Mouse (Mus musculus) neural tube, embryonic 12.5 days (tissue): ENCODE data around the gene AL732309.1. TPM values are rescaled to one million over a fixed set of nuclear protein-coding genes. Genes with fewer than 3 reads are reported as not detected.
A peak's percentile ranks its signal among the peaks of the same experiment; 100 is the strongest.

Source experiments
- ATAC-seq: fragments of 200-750 bp; cut with Nextera tagmentation; 2 replicates; pipeline ENCODE4 v1.8.0; 2017; ENCODE audit warnings: low read depth, mild to moderate bottlenecking, moderate TSS enrichment, moderate library complexity; ENCODE audit not compliant: low FRiP score
- H3K27ac ChIP-seq: fragments of 300-500 bp; sonication (generic); 2 replicates; pipeline ENCODE4 v1.5.1; 2016
- H3K27me3 ChIP-seq: fragments of 300-500 bp; sonication (generic); replicated peaks from 2 replicates; pipeline ENCODE4 v1.6.1; 2016; ENCODE audit warnings: mild to moderate bottlenecking
- H3K36me3 ChIP-seq: fragments of 300-500 bp; sonication (generic); 2 replicates; pipeline ENCODE4 v1.6.1; 2016; ENCODE audit warnings: mild to moderate bottlenecking
- H3K4me1 ChIP-seq: fragments of 300-500 bp; sonication (generic); 2 replicates; pipeline ENCODE4 v1.6.1; 2016
- H3K4me2 ChIP-seq: fragments of 300-500 bp; sonication (generic); replicated peaks from 2 replicates; pipeline ENCODE4 v1.6.1; 2016; ENCODE audit warnings: mild to moderate bottlenecking
- H3K4me3 ChIP-seq: fragments of 300-500 bp; sonication (generic); 2 replicates; pipeline ENCODE4 v1.5.1; 2016
- H3K9ac ChIP-seq: fragments of 300-500 bp; sonication (generic); 2 replicates; pipeline ENCODE4 v1.6.1; 2016; ENCODE audit warnings: mild to moderate bottlenecking
- H3K9me3 ChIP-seq: fragments of 300-500 bp; sonication (generic); 2 replicates; pipeline ENCODE4 v1.6.1; 2016; ENCODE audit warnings: mild to moderate bottlenecking
- WGBS: fragments of 180-500 bp; shearing (Covaris S2); methylation state at CpG from one replicate; pipeline ENCODE4 v1.1.7; 2016; 5-methylcytosine and 5-hydroxymethylcytosine counted together
- polyA plus RNA-seq: library from polyadenylated mRNA; unstranded; fragments of >200 nt; fragmentation: Nextera tagmentation; extraction: Ambion mirVana; gene quantifications from 2 replicates; pipeline ENCODE4 v1.2.1, GENCODE M21; 2016

Gene AL732309.1
- 5.2 and 6.4 TPM in 2 replicates for polyA plus RNA-seq

DNA sequence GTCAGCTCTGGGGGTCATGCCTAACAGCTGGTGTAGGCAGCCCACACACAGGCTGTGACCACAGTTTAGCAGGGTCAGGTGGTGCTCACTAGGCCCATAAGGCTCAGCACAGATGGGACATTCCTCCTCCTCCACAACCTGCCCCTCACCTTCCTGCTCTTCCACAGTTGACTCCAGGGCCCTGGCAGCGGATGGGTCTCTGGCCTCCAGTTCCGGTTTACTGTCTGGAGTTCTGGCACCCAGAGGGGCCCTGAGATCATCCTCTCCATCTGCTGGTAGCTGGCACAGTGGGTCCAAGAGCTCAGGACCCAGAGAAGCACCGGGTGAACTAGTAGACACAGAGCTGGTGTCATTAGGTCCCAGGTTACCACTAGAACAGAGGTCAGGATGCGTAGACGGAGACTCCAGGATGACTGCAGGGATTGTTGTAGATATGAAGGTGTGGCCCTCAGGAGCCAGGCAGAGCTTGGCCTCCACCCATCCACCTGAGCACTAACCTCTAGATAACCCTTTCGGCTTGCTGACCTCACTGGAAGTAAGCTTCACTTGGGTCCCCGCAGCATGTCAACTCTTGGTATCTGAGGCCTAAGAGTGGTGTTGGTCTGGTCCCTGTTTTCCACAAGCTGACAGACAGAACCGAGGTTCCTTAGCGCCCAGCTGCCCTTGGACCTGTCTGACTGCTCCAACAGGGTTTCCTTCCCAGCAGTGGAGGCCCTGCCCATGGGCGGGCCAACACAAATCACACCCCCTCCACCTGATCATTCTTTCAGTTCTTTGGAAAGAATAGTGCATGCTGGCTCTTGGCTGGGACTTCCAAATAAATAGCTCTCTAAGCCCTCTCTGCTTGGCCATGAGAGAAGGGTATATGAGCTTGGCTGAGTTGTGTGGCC lies at the start of gene AL732309.1:
AL732309.1 (minus strand) TSS at position 681 of the 890 bp plus-strand sequence.
- Histone ChIP-seq H3K4me3 (no peak within 1 kb of the TSS), H3K4me1 (peaks cover 16% of the 10 kb centered on the region), H3K4me2 (no peak within 1 kb of the TSS), H3K27me3 (peaks cover 16% of the 10 kb centered on the region), H3K27ac (no peak within 1 kb of the TSS), H3K9ac (0 out of 2 replicates have a peak within 1 kb of the TSS, but pooled peaks have one; percentile 8), H3K36me3 (peaks cover 63% of the 10 kb centered on the region), H3K9me3 (no peaks in the 10 kb centered on the region)
- WGBS: 91% methylated on average over 10 of the region's 10 CpGs
- no peak for ATAC-seq

DNA sequence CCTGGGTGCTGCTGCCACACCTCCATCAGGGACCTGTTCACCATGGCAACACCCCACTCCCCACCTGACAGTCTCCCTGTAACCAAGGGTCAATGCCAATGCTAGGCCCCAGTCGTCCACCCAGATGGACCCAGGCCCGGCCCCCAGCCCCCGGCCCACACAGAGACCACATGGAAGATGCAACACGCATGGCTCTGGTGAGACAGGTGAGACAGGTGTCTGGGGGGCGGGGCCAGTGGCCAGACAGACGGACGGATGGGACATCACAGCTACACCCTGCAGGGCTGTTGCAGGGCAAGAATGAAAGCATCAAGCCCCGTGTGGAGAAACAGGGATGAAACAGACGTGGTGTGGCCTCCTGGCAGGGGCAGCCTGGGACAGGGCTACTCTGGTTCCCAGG lies 47.0 kb upstream of the AL732309.1 start:
- ATAC-seq: no peak
- H3K4me3 ChIP-seq: no peak overlapping the region
- H3K27me3 ChIP-seq: peaks cover 87% of the 10 kb centered on the region
- no peak overlapping the region for H3K9ac ChIP-seq
- H3K27ac ChIP-seq: no peak overlapping the region
- H3K4me1 ChIP-seq: peaks cover 23% of the 10 kb centered on the region
- WGBS: 77% methylated on average over 9 of the region's 9 CpGs
- no peak overlapping the region for H3K4me2 ChIP-seq
- H3K36me3 ChIP-seq: no peaks in the 10 kb centered on the region
- H3K9me3 ChIP-seq: no peaks in the 10 kb centered on the region

DNA sequence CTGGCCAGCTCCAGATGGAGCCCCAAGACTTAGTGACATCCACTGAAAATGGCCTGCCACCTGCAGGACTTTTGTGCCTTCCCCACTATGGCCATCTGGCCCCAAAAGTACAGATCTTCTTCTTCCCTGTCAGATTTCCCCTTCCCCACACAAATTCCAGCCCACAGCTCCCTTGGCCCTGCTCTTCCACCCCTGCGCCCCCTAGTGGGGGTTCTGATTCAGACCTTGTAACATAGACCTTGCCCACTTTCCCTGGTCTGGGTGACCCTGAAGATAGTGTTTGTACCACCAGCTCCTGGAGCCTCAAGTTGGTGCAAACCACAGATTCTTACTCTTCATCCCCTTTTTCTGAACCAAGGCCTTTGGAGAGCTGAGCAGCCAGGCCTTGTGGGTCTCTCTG lies 46.2 kb upstream of the AL732309.1 start:
- Histone ChIP-seq H3K27me3 (peaks cover 95% of the 10 kb centered on the region), H3K4me2 (peak overlapping the region; percentile 55; the same call in 1 of the 2 replicates), H3K4me3 (0 out of 2 replicates have a peak overlapping the region, but pooled peaks have one; percentile 29), H3K27ac (no peak overlapping the region), H3K4me1 (peaks cover 23% of the 10 kb centered on the region), H3K9me3 (no peaks in the 10 kb centered on the region), H3K36me3 (no peaks in the 10 kb centered on the region), H3K9ac (no peak overlapping the region)
- 0 out of 2 replicates have a peak, but pooled peaks have one; percentile 5 for ATAC-seq
- 3% methylated on average over 1 of the region's 1 CpGs for WGBS

DNA sequence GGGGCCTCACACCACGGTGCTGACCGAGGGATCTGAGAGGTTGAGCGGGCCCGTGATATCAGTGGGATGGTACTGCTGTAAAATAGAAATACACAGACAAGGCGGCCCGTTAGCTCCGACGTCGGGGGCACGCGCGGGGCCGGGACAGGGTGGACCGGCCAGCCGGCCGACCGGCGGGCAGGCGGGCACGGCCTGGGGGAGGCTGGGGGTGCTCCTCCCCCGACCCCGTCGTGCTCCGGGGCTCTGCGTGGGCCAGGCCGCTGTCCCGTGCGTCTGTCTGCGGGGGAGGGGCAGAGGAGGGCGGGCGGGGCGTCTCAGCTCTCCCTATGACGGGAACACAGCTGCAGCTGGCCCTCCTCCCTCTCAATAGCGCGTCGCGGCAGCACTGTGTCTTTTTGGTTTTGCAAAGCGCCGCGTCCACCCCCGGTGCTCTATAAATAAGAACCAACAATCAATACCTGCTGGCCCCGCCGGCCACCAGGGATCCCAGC lies 45.4 kb upstream of the AL732309.1 start:
- Histone ChIP-seq H3K4me3 (peak overlapping the region; percentile 29), H3K4me2 (peak overlapping the region; percentile 55), H3K36me3 (no peaks in the 10 kb centered on the region), H3K9me3 (no peaks in the 10 kb centered on the region), H3K9ac (0 out of 2 replicates have a peak overlapping the region, but pooled peaks have one; percentile 33), H3K4me1 (peaks cover 23% of the 10 kb centered on the region), H3K27ac (no peak overlapping the region), H3K27me3 (peaks cover 92% of the 10 kb centered on the region)
- WGBS: 5% methylated on average over 42 of the region's 43 CpGs
- peak; percentile 19 for ATAC-seq

DNA sequence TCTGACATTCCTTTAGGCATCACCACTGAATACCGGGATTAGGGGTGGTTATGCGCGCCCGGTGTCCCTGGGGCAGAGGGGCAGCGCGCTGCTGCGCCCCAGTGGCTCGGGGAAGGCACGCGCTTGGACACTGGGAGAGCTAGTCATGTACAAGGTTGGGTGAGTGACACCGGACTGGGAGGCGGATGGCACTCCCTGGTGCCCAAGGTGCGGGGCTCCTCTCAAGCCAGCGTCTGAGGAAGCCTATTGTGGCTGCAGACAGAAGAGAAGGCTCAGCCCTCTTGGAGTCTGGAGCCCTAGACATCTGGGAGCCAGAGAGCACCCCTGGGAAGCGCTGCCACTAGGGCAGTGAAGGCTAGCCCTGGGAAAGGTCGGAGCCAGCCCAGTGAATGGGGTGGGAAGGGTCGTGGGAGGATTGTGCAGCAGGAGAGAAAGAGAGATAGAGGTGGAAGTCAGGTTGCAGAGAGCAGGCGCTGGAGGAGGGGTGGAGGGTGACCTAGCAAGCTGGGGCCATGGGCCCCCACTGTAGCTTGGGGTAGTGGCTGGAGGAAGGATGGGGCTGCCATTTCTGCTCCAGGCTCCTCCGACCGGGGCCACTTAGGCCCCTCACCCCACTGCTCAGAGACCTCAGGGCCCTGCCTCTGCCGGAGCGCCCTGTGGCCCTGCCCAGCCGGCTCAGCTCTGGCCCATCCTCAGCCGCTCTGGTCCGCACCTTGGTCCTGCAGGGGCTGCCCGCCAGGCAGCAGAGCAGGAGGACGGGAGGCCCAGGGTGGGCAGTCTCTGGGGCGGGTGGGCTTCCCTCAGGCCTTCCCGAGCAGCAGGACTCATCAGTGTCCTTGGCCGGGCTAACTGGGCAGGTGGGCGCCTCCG lies 44.8 kb upstream of the AL732309.1 start:
- peak overlapping the region; percentile 55 for H3K4me2 ChIP-seq
- no peak overlapping the region for H3K27ac ChIP-seq
- 0 out of 2 replicates have a peak overlapping the region, but pooled peaks have one; percentile 33 for H3K9ac ChIP-seq
- ATAC-seq: no peak
- H3K4me1 ChIP-seq: peaks cover 23% of the 10 kb centered on the region
- 5% methylated on average over 32 of the region's 32 CpGs for WGBS
- H3K27me3 ChIP-seq: peaks cover 86% of the 10 kb centered on the region
- peak overlapping the region; percentile 29; the same call in 1 of the 2 replicates for H3K4me3 ChIP-seq
- no peaks in the 10 kb centered on the region for H3K9me3 ChIP-seq
- 0 out of 2 replicates have a peak, but pooled peaks cover under 1% of the 10 kb centered on the region for H3K36me3 ChIP-seq

DNA sequence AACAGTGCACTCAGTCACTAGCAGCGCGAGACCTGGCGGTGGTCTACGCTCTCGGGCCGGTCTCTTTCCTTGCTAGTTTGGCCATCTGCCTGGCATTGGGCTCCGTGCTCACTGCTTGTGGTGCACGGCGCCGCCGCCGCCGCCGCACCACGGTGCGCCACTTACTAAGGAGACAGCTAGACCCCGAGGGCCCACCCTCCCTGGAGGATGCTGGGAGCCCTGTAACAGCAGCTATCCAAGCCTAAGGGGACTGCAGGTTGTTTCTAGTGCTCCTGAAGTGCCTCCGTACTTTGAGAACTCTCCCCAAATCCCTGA lies 44.1 kb upstream of the AL732309.1 start:
- peak overlapping the region; percentile 38 for H3K4me2 ChIP-seq
- H3K27ac ChIP-seq: no peak overlapping the region
- H3K36me3 ChIP-seq: peaks cover 5% of the 10 kb centered on the region
- H3K9me3 ChIP-seq: no peaks in the 10 kb centered on the region
- H3K9ac ChIP-seq: no peak overlapping the region
- peak overlapping the region; percentile 13; the same call in 1 of the 2 replicates for H3K4me3 ChIP-seq
- peaks cover 23% of the 10 kb centered on the region for H3K4me1 ChIP-seq
- WGBS: 1% methylated on average over 18 of the region's 18 CpGs
- peaks cover 81% of the 10 kb centered on the region for H3K27me3 ChIP-seq
- no peak for ATAC-seq

DNA sequence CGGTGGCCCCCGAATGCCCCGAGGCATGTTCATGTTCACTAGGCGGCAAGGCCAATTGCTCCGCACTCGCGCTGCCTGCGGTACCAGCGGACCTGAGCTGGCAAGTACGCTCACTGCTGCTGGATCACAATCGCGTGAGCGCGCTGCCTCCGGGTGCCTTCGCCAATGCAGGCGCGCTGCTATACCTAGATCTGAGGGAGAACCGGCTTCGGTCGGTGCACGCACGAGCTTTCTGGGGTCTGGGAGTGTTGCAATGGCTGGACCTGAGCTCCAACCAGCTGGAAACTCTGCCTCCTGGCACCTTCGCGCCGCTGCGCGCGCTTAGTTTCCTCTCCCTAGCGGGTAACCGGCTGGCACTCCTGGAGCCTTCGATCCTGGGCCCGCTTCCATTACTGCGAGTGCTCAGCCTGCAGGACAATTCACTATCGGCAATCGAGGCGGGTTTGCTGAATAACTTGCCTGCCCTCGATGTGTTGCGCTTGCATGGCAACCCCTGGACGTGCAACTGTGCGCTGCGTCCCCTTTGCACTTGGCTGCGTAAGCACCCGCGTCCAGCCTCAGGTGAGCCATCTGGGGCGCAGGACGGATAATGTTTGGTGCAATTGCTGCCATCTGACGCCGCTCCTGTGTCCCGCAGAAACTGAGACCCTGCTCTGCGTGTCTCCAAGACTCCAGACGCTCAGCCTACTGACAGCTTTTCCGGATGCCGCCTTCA lies 43.6 kb upstream of the AL732309.1 start:
- peak overlapping the region; percentile 5; the same call in 1 of the 2 replicates for H3K4me3 ChIP-seq
- peaks cover 23% of the 10 kb centered on the region for H3K4me1 ChIP-seq
- no peak for ATAC-seq
- no peak overlapping the region for H3K27ac ChIP-seq
- WGBS: 2% methylated on average over 54 of the region's 54 CpGs
- H3K9me3 ChIP-seq: no peaks in the 10 kb centered on the region
- no peak overlapping the region for H3K9ac ChIP-seq
- peak overlapping the region; percentile 38 for H3K4me2 ChIP-seq
- peaks cover 75% of the 10 kb centered on the region for H3K27me3 ChIP-seq
- H3K36me3 ChIP-seq: peaks cover 10% of the 10 kb centered on the region

DNA sequence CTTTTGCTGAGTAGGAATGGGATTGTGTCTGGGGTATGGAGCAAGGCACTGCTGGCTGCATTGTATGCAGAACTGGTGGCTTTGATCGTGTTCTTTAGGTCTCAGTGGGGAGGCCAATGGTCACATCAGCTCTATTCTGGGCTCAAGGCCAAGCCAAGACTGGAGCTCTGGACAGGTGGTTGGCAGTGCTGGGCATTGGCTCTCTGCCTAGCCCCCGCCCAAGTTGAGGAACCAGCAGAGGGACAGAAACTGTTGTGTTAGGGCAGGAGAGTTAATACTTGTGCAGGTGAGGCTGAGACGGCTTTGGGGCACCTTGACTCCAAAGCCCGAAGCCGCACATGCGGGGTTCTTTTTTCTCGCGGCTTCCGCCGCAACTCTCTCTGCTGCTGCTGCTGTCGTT lies 43.0 kb upstream of the AL732309.1 start, which contains the start of gene Lrrc26:
Lrrc26 (plus strand) TSS at position 265 of the 400 bp plus-strand sequence.
- H3K4me3 ChIP-seq: peak within 1 kb of the TSS; percentile 13; the same call in 1 of the 2 replicates
- no peak for ATAC-seq
- no peak within 1 kb of the TSS for H3K9ac ChIP-seq
- H3K4me2 ChIP-seq: peak within 1 kb of the TSS; percentile 38
- WGBS: 12% methylated on average over 11 of the region's 11 CpGs
- peaks cover 23% of the 10 kb centered on the region for H3K4me1 ChIP-seq
- H3K27ac ChIP-seq: no peak within 1 kb of the TSS
- H3K36me3 ChIP-seq: peaks cover 16% of the 10 kb centered on the region
- H3K9me3 ChIP-seq: no peaks in the 10 kb centered on the region
- H3K27me3 ChIP-seq: peaks cover 69% of the 10 kb centered on the region

DNA sequence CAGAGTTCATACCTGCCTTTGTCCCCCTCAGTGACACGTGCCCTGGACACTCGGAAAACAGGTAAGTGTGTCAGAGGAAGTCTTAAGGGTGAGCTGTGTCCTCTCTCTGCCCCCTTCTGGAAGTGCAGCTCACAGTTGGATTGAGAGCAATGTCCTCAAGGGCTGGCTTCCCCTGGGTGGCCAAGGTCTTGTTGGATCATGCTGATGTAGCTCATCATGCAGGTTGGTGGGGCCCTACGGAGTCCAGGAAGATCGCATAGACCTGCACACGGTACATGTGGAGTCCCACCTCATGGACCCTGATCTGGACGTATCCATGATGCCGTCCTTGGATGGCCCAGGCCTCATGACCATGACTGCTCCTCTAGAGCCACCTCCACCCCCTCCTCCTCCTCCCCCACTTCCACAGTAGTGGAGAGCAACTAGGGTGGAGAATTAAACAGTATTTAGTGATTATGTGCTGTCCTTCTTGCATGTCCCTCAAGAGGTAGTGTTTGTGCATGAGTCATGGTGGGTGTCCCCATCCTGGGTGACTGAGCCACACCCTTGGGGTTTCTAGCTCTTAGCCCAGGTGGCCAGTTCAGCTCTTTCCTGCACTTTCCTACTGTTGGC lies 42.2 kb upstream of the AL732309.1 start:
- Histone ChIP-seq H3K27ac (no peak overlapping the region), H3K9me3 (no peaks in the 10 kb centered on the region), H3K4me2 (no peak overlapping the region), H3K4me3 (no peak overlapping the region), H3K9ac (no peak overlapping the region), H3K27me3 (peaks cover 62% of the 10 kb centered on the region), H3K4me1 (peaks cover 23% of the 10 kb centered on the region), H3K36me3 (peaks cover 24% of the 10 kb centered on the region)
- no peak for ATAC-seq
- WGBS: 81% methylated on average over 7 of the region's 7 CpGs

DNA sequence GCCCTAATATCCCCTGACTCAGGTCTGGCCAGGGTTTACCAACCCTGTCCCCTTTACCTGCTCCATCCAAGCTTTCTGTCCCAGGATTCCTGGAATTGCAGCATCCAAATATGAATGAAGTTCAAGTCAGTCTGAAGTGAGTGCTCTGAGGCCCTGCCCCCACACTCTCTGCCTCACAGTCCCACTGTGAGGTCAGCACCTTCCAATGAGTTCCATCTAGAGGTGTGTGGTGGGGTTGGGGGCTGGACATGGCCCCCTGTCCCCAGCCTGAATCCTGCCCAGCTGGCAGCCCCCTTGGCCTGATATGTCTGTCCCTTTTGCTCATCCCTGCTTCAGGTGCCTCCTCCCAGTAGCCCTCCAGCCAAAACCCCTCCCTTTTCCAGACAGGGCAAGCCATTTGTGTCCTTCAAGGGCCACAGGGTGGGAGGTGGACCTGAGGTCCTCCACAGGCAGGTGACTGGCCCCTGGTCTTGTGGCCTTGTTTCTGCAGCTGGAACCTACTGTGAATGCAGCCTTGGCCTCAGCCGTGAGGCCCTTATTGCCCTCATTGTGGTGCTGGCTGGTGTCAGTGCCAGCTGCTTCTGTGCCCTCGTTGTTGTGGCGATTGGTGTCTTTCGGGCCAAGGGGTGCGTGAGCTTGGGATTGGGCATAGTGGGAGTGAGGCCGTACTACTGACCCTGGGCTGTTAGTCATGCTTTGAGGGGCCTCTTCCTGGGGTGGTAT lies 41.4 kb upstream of the AL732309.1 start, which contains the start of gene Tmem210:
Tmem210 (plus strand) TSS at position 219 of the 723 bp plus-strand sequence.
- peaks cover 23% of the 10 kb centered on the region for H3K4me1 ChIP-seq
- no peak within 1 kb of the TSS for H3K4me3 ChIP-seq
- no peak within 1 kb of the TSS for H3K27ac ChIP-seq
- H3K9ac ChIP-seq: no peak within 1 kb of the TSS
- no peak for ATAC-seq
- H3K27me3 ChIP-seq: peaks cover 56% of the 10 kb centered on the region
- 74% methylated on average over 6 of the region's 6 CpGs for WGBS
- no peak within 1 kb of the TSS for H3K4me2 ChIP-seq
- no peaks in the 10 kb centered on the region for H3K9me3 ChIP-seq
- peaks cover 31% of the 10 kb centered on the region for H3K36me3 ChIP-seq
